Mouse (Mus musculus): ENCODE results near the gene Myo1b. TPM values are rescaled to one million over a fixed set of nuclear protein-coding genes. Genes with fewer than 3 reads are reported as not detected.

Gene Myo1b
- polyA plus RNA-seq, 1 experiment from 2014 or later = 112 TPM

DNA sequence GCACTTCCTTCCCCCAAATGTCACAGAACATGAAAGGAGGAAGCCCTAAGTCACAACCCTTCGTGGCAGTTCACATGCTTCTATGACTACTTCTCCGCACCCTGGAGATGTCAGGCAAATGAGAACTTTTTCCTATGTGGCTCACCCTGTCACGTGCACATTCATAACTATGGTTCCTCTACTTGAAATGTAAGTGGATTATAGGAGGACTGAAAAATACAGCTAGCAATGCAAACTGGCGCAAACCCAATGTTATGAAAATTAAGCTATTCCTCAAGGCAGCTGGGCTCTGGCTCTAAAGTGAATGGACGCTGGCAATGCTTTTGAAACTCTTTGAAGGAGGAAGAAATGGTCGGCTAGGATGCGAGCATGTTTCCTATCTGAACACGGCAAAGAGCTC lies 8.1 kb downstream of the Myo1b start:
- Histone ChIP-seq H3K36me3 (ENCODE audit: control insufficient read depth, insufficient read depth, low read length) (no peaks in the 10 kb centered on the region), H3K27ac (ENCODE audit: low read depth, low read length) (no peak overlapping the region), H3K4me2 (ENCODE audit: low read depth) (no peak overlapping the region), H3K4me1 (ENCODE audit: control insufficient read depth, insufficient read depth, low read length) (peaks cover 25% of the 10 kb centered on the region), H3K4me3 (ENCODE audit: low read depth, low read length) (no peak overlapping the region), H3K27me3 (ENCODE audit: control insufficient read depth, insufficient read depth, low read length) (no peaks in the 10 kb centered on the region), H3K9ac (ENCODE audit: low read length) (no peak overlapping the region), H3K9me3 (ENCODE audit: control insufficient read depth, low read length) (no peaks in the 10 kb centered on the region)
- WGBS = 40% methylated on average over 8 of the region's 8 CpGs
- no peak for DNase-seq (ENCODE audit: low spot score)
- no peak for ATAC-seq (ENCODE audit: insufficient read depth, low FRiP score, low TSS enrichment)

DNA sequence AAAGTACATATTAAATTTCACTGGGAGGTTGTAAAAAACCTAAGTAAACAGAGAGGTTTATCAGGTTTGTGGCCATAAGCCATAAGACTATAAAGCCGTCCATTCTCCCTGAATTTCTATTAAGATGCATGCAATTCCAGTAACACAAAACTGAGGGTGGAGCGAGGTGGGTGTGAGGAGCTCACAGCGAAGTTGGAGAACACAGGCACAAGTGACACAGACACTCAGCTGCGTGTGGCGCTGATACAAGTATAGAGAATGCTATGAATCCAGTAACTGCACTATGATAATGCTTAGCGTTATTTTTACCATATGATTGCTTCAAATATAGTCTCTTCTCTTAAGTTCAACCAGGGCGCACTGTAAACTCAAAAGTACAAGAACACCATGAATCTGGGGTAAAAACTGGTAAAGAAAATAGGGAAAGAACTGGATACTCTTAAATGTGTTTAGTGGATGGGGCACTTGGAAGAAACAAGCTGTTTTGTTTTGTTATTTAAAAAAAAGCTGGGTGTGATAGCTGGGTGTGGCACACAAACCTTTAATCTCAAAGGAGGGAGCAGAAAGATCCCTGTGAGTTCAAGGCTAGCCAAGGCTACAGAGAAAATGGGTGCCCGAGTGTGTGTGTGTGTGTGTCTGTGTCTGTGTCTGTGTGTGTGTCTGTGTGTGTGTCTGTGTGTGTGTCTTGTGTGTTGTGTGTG lies 9.5 kb downstream of the Myo1b start:
- WGBS = 88% methylated on average over 8 of the region's 8 CpGs
- H3K27me3 ChIP-seq (ENCODE audit: control insufficient read depth, insufficient read depth, low read length) = no peaks in the 10 kb centered on the region
- ATAC-seq (ENCODE audit: insufficient read depth, low FRiP score, low TSS enrichment) = no peak

GRCm38 (mm10) chr1:51905073-51905472 lies 10.8 kb downstream of the Myo1b start:
- Histone ChIP-seq H3K27me3 (ENCODE audit: control insufficient read depth, insufficient read depth, low read length) (no peaks in the 10 kb centered on the region), H3K9ac (ENCODE audit: low read length) (no peak overlapping the region), H3K4me2 (ENCODE audit: low read depth) (no peak overlapping the region), H3K27ac (ENCODE audit: low read depth, low read length) (no peak overlapping the region), H3K4me1 (ENCODE audit: control insufficient read depth, insufficient read depth, low read length) (peaks cover 20% of the 10 kb centered on the region), H3K36me3 (ENCODE audit: control insufficient read depth, insufficient read depth, low read length) (no peaks in the 10 kb centered on the region), H3K4me3 (ENCODE audit: low read depth, low read length) (no peak overlapping the region), H3K9me3 (ENCODE audit: control insufficient read depth, low read length) (no peaks in the 10 kb centered on the region)
- 93% methylated on average over 6 of the region's 6 CpGs for WGBS
- no peak for DNase-seq (ENCODE audit: low spot score)
- no peak for ATAC-seq (ENCODE audit: insufficient read depth, low FRiP score, low TSS enrichment)

More for the DNA sequence above, 9.5 kb downstream of the Myo1b start:
- no peaks in the 10 kb centered on the region for H3K9me3 ChIP-seq (ENCODE audit: control insufficient read depth, low read length)
- H3K9ac ChIP-seq (ENCODE audit: low read length) = no peak overlapping the region
- H3K4me3 ChIP-seq (ENCODE audit: low read depth, low read length) = no peak overlapping the region
- peaks cover 25% of the 10 kb centered on the region for H3K4me1 ChIP-seq (ENCODE audit: control insufficient read depth, insufficient read depth, low read length)
- no peak for DNase-seq (ENCODE audit: low spot score)
- H3K4me2 ChIP-seq (ENCODE audit: low read depth) = no peak overlapping the region
- no peaks in the 10 kb centered on the region for H3K36me3 ChIP-seq (ENCODE audit: control insufficient read depth, insufficient read depth, low read length)
- no peak overlapping the region for H3K27ac ChIP-seq (ENCODE audit: low read depth, low read length)

DNA sequence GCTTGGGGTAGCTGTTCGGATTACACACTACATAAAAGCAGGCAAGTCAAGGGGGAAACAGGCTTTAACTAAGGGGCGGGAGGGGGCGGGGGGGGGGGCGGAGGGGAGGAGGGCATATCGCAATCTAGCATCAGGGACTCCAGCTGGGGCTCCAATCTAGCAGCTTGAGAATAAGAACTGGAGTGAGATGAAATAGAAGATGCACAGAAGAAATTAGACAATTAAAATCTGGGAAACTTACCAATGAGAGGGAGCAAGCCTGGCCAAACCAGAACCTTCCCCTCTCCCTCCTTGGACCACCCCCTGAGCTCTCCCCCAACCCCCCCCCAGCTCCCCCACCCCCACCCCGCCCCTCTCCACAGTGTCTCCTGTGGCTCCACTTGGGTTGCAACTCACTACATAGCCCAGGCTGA lies 18.7 kb downstream of the Myo1b start:
- H3K36me3 ChIP-seq (ENCODE audit: control insufficient read depth, insufficient read depth, low read length) = no peaks in the 10 kb centered on the region
- H3K9ac ChIP-seq (ENCODE audit: low read length) = no peak overlapping the region
- no peak for ATAC-seq (ENCODE audit: insufficient read depth, low FRiP score, low TSS enrichment)
- H3K4me2 ChIP-seq (ENCODE audit: low read depth) = no peak overlapping the region
- no peak overlapping the region for H3K4me3 ChIP-seq (ENCODE audit: low read depth, low read length)
- H3K27me3 ChIP-seq (ENCODE audit: control insufficient read depth, insufficient read depth, low read length) = no peaks in the 10 kb centered on the region
- no peak overlapping the region for H3K27ac ChIP-seq (ENCODE audit: low read depth, low read length)
- 55% methylated on average over 5 of the region's 6 CpGs for WGBS
- no peak for DNase-seq (ENCODE audit: low spot score)
- peaks cover 4% of the 10 kb centered on the region; the same call in 1 of the 2 replicates for H3K4me1 ChIP-seq (ENCODE audit: control insufficient read depth, insufficient read depth, low read length)
- H3K9me3 ChIP-seq (ENCODE audit: control insufficient read depth, low read length) = no peaks in the 10 kb centered on the region

- ATAC-seq (ENCODE audit: insufficient read depth, low FRiP score, low TSS enrichment) (0 out of 2 replicates have a peak, but pooled peaks have one; percentile 9), DNase-seq (ENCODE audit: low spot score) (no peak)
- H3K9ac ChIP-seq (ENCODE audit: low read length) = no peak overlapping the region
- H3K36me3 ChIP-seq (ENCODE audit: control insufficient read depth, insufficient read depth, low read length) = no peaks in the 10 kb centered on the region
- H3K27me3 ChIP-seq (ENCODE audit: control insufficient read depth, insufficient read depth, low read length) = no peaks in the 10 kb centered on the region
- peaks cover 4% of the 10 kb centered on the region; the same call in 1 of the 2 replicates for H3K4me1 ChIP-seq (ENCODE audit: control insufficient read depth, insufficient read depth, low read length)
- H3K9me3 ChIP-seq (ENCODE audit: control insufficient read depth, low read length) = no peaks in the 10 kb centered on the region
- H3K27ac ChIP-seq (ENCODE audit: low read depth, low read length) = no peak overlapping the region
- WGBS = 61% methylated on average over 10 of the region's 10 CpGs
- no peak overlapping the region for H3K4me2 ChIP-seq (ENCODE audit: low read depth)
- H3K4me3 ChIP-seq (ENCODE audit: low read depth, low read length) = no peak overlapping the region
Observed at GRCm38 (mm10) chr1:51895961-51896360, 19.9 kb downstream of the Myo1b start.

- Histone ChIP-seq H3K9me3 (ENCODE audit: control insufficient read depth, low read length) (no peaks in the 10 kb centered on the region), H3K4me3 (ENCODE audit: low read depth, low read length) (no peak overlapping the region), H3K27me3 (ENCODE audit: control insufficient read depth, insufficient read depth, low read length) (no peaks in the 10 kb centered on the region), H3K9ac (ENCODE audit: low read length) (no peak overlapping the region), H3K4me2 (ENCODE audit: low read depth) (no peak overlapping the region), H3K27ac (ENCODE audit: low read depth, low read length) (no peak overlapping the region), H3K36me3 (ENCODE audit: control insufficient read depth, insufficient read depth, low read length) (no peaks in the 10 kb centered on the region), H3K4me1 (ENCODE audit: control insufficient read depth, insufficient read depth, low read length) (peaks cover 4% of the 10 kb centered on the region; the same call in 1 of the 2 replicates)
- WGBS = 86% methylated on average over 3 of the region's 3 CpGs
- DNase-seq (ENCODE audit: low spot score) = no peak
- no peak for ATAC-seq (ENCODE audit: insufficient read depth, low FRiP score, low TSS enrichment)
Observed at GRCm38 (mm10) chr1:51894721-51895120, 21.1 kb downstream of the Myo1b start.

DNA sequence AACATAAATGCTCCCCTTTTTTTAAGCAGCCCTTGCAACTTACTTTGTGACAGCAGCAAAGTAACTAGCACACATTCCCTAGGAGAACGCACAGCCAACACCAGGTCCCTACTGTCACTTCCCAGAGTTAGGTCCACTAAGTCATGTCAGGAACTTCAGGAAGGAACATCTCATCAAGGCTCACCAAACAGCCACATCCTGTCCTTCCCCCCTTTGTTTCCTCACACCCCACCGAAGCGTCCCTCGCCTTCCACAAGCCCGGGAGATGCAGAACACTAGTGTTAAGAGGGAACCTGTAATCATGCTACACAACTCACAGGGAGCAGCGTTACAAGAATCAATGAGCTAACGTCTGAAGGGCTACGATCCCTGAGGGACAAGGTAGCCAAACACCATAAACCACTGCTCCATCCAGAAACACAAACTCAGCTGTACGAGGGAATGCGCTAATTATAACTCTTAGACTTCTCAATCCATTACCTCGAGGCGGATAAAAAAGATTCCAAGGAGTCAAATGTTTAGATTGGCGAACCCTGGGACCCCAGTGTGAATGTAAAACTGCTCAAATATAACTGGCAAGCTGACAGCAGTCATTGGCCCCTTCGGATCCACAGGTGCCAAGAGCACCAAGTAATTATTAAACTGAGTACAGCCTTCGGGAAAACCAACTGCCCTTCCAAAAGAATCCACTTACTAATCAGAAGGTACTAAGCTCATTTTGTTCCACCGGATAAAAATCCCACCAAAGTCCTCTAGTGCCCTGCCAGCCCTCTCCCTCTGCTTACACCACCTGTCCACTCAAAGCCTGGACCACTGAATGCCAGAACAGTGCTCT lies 22.1 kb downstream of the Myo1b start:
- 77% methylated on average over 16 of the region's 16 CpGs for WGBS
- no peaks in the 10 kb centered on the region for H3K27me3 ChIP-seq (ENCODE audit: control insufficient read depth, insufficient read depth, low read length)
- no peak overlapping the region for H3K27ac ChIP-seq (ENCODE audit: low read depth, low read length)
- no peak overlapping the region for H3K4me2 ChIP-seq (ENCODE audit: low read depth)
- H3K9ac ChIP-seq (ENCODE audit: low read length) = no peak overlapping the region
- H3K36me3 ChIP-seq (ENCODE audit: control insufficient read depth, insufficient read depth, low read length) = no peaks in the 10 kb centered on the region
- ATAC-seq (ENCODE audit: insufficient read depth, low FRiP score, low TSS enrichment) (no peak), DNase-seq (ENCODE audit: low spot score) (no peak)
- no peak overlapping the region for H3K4me3 ChIP-seq (ENCODE audit: low read depth, low read length)
- no peaks in the 10 kb centered on the region for H3K9me3 ChIP-seq (ENCODE audit: control insufficient read depth, low read length)
- H3K4me1 ChIP-seq (ENCODE audit: control insufficient read depth, insufficient read depth, low read length) = peaks cover 4% of the 10 kb centered on the region; the same call in 1 of the 2 replicates

DNA sequence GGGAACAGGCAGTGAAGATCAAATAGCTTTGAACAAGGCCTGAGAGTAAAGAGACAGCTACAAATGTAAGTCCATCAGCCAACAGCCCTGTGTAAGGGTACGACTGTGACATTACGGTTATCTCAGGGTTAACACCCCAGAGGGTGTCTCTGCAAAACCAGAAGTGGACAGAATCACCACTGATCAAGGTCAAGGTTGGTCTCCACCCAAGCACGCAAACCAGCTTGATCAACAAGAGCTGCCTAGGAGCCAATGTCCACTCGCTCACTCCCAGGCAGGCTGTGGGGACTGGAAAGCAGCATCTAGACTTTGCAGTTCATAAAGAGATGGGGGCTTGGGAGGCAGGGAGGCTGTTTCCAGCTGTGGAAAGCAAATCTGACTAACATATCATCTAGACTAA lies 23.9 kb downstream of the Myo1b start:
- H3K27ac ChIP-seq (ENCODE audit: low read depth, low read length) = no peak overlapping the region
- DNase-seq (ENCODE audit: low spot score) = no peak
- H3K9ac ChIP-seq (ENCODE audit: low read length) = no peak overlapping the region
- H3K4me3 ChIP-seq (ENCODE audit: low read depth, low read length) = no peak overlapping the region
- H3K4me2 ChIP-seq (ENCODE audit: low read depth) = no peak overlapping the region
- no peak for ATAC-seq (ENCODE audit: insufficient read depth, low FRiP score, low TSS enrichment)
- H3K4me1 ChIP-seq (ENCODE audit: control insufficient read depth, insufficient read depth, low read length) = peaks cover 14% of the 10 kb centered on the region; the same call in 1 of the 2 replicates
- no peaks in the 10 kb centered on the region for H3K36me3 ChIP-seq (ENCODE audit: control insufficient read depth, insufficient read depth, low read length)
- no peaks in the 10 kb centered on the region for H3K9me3 ChIP-seq (ENCODE audit: control insufficient read depth, low read length)
- 87% methylated on average over 4 of the region's 4 CpGs for WGBS
- H3K27me3 ChIP-seq (ENCODE audit: control insufficient read depth, insufficient read depth, low read length) = no peaks in the 10 kb centered on the region
